Mouse (Mus musculus): ENCODE measurements around the gene Camta2. TPM values are rescaled to one million over a fixed set of nuclear protein-coding genes. Genes with fewer than 3 reads are reported as not detected.

The Camta2 gene
- total RNA-seq, 2 experiments from 2014 or later = 36.2 to 37.8 TPM

DNA sequence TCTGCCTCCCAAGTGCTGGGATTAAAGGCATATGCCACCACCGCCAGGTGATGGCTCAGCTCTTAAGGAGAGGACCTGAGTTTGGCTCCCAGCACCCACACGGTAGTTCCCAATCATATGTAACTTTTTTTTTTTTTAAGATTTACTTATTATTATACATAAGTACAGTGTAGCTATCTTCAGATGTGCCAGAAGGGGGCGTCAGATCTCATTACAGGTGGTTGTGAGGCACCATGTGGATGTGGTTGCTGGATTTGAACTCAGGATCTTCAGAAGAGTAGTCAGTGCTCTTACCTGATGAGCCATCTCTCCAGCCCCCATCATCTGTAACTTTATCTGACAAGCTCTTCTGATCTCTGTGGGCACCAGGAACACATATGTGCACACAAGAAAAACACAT, 9.5 kb upstream of the Camta2 start:
- no peak for DNase-seq (ENCODE audit: low spot score in 2 of 2)

- DNase-seq (ENCODE audit: low spot score in 2 of 2) = no peak
Observed at GRCm38 (mm10) chr11:70693504-70693903, 5.6 kb upstream of the Camta2 start.

DNA sequence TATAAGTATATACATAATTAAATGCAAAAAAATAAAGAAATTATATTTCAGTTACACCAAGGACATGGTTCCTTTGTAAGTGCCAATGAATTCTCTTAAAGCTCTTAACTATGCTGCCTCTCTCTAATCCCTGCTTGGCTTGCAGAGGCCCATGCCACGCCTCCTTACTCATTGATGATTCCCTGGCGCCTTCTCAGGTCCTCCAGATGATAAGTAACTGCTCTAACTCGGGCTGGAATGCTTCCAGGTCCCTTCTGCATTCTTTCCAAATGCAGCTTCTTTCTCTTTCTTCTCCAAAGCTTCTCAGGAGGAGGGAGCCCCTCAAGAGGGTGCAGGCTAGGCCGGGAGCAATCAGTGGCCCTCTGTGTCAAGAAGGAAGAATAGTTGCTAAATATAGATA, 1.7 kb upstream of the Camta2 start:
- DNase-seq (ENCODE audit: low spot score in 2 of 2) = no peak

- no peak for DNase-seq (ENCODE audit: low spot score in 2 of 2)
Observed at GRCm38 (mm10) chr11:70688372-70688771, 467 bp upstream of the Camta2 start.

- DNase-seq (ENCODE audit: low spot score in 2 of 2) = no peak
Observed at GRCm38 (mm10) chr11:70686901-70687566, 871 bp downstream of the Camta2 start.

DNA sequence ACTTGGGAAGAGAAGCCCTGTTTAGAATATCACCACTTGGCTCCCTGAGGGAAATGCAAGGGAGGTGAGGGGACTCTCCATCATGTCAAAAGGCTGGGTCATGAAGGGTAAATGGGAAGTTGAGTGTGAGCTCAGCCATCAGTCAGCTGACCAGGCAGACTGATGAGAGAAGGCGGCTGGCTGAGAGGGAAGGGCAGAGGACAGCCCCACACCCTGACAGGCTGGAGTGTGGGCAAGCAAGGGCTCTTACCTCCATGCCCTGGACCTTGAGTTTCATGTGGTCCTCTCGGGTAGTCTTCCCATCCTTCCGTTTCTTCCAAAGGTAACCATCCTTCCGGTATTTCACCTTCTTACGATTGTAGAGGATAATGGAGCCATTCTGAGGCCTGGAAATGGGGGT, 4.3 kb downstream of the Camta2 start:
- no peak for DNase-seq (ENCODE audit: low spot score in 2 of 2)

DNA sequence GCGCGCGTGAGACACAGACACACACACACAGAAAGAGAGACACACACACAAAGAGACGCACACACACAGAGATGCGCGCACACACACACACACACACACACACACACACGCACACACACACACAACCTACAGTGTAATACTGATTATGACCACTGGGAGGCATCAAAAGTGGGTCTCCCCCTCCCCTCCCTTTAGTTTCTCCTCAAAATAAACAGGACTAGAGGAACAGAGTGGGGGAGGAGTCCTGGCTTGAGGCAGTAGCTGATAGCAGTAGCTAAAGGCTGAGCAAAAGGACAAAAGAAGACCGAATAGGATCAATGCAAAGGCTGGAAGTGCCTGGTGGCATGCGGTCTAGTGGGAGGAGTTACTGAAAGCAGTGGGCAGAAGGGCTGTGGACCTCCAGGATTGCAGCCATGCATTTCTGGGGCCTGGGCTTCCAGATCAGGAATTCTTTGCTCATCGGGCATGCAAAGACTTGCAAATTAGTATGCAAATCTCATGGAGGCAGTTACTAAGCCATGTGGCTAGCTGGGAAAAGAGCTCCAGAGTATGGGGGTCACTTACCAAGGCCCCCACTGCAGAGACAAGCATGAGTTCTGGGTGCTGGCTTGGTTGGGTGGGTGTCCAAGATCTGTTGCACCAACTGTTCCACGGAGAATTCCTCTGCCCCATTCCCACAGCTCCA, 5.9 kb downstream of the Camta2 start:
- no peak for DNase-seq (ENCODE audit: low spot score in 2 of 2)

DNA sequence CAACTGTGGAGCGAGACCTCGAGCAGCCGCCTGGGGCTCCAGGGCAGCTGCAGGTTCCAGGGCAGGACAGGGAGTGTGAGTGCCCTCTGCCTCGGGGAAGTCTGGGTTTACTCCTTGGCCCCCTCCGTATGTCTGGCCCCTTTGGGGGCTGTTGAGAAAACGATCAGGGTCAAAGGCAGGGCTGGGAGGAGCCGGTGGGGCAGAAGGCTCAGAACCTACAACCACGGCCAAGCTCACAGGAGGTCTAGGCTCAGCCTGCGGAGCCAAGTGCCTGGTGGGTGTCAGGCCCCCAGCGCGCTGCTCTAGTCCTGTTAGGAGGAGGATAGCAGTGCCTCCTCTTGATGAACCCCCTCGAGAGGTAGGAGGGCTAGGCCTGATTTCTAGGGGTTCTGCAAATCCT, 6.7 kb downstream of the Camta2 start:
- DNase-seq (ENCODE audit: low spot score in 2 of 2) = no peak

- DNase-seq (ENCODE audit: low spot score in 2 of 2) = no peak
Observed at GRCm38 (mm10) chr11:70679894-70680293, 8.0 kb downstream of the Camta2 start.

DNA sequence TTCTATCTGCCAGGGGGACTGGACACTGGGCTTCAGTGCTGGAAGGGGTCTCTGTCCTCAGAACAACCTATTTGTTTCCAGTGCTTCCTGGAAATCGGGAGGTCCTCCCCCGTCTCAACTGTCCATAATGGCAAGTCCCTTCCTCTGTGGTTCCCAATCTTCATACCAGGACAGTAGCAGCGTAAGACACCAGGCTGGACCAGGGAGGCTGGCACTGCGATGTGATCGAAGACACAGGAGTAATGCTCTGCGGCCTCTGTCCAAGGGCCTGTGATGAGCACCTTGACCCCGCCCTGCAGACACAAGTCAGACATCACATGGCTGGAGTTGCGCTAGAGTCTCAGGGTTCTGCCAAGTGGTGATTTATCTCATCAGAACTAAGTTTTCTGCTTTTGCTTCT, 8.5 kb downstream of the Camta2 start:
- no peak for DNase-seq (ENCODE audit: low spot score in 2 of 2)

DNA sequence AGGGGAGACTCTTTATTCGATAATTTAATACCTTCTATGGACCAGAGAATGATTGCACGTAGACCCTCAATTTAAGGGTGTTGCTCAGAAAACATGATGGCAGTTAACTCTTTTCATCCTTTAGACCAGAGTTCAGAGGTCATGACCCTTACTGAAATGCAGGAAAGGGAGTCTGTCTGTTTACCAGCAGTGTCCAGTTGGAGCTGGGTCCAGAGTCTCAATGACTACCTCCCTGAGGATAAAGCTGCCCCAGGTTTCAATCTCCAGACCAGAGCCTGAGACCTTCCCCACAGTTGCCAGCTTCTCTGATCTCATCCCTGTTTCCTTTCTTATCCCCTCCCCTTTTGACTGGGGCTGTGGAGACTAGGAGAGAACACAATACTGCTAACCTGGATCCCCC, 9.3 kb downstream of the Camta2 start:
- no peak for DNase-seq (ENCODE audit: low spot score in 2 of 2)

GRCm38 (mm10) chr11:70678092-70678491, 9.8 kb downstream of the Camta2 start:
- no peak for DNase-seq (ENCODE audit: low spot score in 2 of 2)

DNA sequence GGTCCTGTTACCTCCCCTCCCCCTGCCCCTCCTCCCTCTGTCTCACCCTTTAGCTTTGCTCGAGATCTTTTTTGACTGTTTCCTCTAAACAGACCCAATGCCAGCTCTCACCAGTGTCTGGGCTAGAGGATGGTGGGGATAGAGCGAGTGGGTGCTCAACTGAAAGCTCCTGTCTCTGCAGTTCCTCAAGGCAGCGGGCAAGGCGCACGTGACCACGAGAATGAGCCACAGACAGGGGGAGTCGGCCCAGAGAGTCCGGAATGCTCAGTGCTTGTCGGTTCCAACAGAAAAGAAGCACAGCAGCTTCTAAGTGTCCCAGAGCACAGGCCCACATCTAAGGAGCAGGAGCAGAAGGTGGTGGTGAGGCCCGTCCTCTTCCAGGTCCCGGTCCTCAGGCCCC, 13.4 kb downstream of the Camta2 start:
- DNase-seq (ENCODE audit: low spot score in 2 of 2) = no peak

- DNase-seq (ENCODE audit: low spot score in 2 of 2) = no peak
Observed at GRCm38 (mm10) chr11:70674014-70674413, 13.9 kb downstream of the Camta2 start.

DNA sequence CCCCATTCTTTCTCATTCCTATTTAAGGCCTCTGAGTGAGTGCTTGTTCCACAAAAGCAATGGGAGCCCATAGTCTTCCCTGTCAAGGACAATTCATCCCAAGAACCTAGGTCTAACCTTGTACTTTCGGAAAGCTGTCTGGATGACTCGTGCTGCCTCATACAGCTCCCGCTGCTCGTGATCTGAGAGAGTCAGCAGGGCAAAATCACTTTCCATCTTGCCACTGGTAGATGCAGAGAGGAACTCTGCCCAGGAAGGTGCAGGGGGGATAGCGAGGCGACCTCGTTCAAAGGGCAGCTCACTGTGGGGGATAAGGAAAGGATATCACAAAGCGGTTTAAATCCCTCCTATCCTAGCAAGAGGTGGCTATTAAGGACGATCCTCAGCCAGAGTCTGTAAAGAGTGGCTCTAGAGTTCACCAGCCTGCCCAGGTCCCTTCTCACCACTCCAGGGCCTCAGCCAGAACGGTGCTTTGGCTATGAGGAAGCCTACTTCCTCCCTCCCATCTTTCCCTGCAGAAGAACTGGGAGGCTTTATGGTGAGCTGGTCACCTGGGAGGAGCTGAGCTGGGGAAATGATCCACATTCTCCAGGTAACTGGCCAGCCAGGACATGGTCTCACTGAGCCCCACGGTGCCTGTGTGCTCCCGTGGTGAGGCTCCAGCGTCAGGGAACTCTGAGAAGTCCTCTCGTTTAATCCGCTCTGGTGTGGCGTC, 16.4 kb downstream of the Camta2 start:
- DNase-seq (ENCODE audit: low spot score in 2 of 2) = no peak

DNA sequence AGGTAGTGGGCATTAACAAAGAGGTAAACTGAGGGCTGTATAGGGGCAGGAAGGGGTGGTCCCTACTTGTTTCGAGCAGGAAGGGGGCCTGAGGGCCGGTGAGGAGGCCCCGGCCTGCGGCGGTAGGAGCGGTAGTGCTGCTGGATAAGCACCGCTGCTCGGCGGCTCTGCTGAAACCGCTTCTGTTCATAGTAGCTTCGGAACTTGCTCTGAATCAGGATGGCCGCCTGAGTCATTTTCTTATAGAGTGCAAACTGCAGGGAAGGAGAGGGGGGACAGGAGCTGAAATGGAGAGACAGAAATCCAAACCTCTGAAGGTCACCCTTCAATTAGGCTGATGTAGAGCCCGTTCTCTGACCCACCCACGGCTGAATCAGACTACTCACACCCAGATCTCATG, 17.4 kb downstream of the Camta2 start:
- DNase-seq (ENCODE audit: low spot score in 2 of 2) = no peak

DNA sequence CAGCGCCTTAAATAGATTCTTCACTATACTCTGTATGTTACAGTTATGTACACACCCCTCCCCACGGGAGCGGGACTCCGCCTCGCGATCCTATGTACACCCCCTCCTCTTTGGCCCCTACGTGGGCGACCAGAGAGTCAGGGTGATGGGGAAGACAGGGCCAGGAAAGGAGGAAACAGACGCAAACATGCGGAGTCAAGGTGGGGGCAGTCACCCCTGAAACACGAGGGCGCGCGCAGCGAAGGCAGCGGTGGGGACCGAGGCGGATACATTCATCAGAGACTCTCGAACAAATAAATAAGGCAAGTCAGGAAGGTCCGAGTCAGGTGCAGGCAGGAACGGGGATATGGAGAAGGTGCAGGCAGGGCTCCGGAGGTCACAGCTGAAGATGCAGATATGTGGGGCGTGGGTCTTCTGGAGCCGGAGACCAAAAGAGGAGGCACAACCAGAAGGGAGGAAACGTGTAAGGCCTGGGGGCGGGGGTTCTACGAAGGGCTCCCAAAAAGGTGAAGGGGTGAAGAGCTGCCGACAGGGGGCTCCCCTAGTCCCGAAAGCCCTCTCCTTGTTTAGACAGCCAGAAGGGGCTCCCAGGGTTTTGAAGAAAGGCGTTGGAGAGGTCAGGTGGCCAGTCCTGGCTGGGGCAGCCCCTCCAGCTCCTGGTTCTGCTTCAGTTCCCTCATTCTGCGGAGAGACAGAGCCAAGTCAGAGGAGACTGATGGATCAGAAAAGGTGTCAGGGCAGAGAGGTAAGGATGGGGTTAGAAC, 18.1 kb downstream of the Camta2 start:
- peak in 1 of 2 experiments; percentile 60 for DNase-seq (ENCODE audit: low spot score in 2 of 2)

- peak; percentile 72 to 89 for DNase-seq (ENCODE audit: low spot score in 2 of 2)
Observed at GRCm38 (mm10) chr11:70668771-70669505, 19.0 kb downstream of the Camta2 start, which contains the start of gene Spag7. TSS of gene Spag7 (minus strand) at chr11:70669416.

DNA sequence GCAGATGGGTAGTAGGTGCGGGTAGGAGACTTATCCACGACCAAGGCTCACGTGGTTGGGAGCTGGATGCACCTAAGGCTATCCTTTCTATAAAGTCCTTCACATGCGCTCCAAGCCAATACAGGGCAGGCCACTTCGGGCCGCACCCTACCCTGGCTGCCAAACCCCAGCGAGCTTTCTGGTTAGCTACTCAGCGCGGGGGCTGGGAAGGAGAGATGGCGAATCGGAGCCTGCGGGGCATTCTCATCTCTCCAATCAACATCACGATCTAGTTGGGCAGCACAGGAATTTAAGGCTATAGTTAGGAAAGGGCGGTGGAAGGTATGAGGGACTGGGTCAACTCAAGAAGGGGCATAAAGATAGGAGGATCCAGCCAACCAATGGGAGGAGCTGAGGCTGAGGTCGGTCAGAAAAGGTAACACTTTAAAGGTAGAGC, 19.6 kb downstream of the Camta2 start:
- DNase-seq (ENCODE audit: low spot score in 2 of 2) = peak in 1 of 2 experiments; percentile 54

- DNase-seq (ENCODE audit: low spot score in 2 of 2) = no peak
Observed at GRCm38 (mm10) chr11:70667271-70668150, 20.4 kb downstream of the Camta2 start.
